Mouse (Mus musculus): ENCODE measurements around the gene Ferd3l.

- TF ChIP-seq CTCF (conservative IDR thresholded peaks at IDR 0.05; ENCODE audit: insufficient read depth, insufficient read length, low read depth, low read length) (no peak), POLR2A (IDR thresholded peaks at IDR 0.05; ENCODE audit: low read depth, low read length) (no peak)
These were observed 39.3 kb downstream of the Ferd3l start for GRCm38 (mm10) chr12:33967514-33967913.
